Mouse (Mus musculus) urinary bladder, postnatal 4 days (tissue): ENCODE measurements around the gene Gm17606.

Experiments
- DNase-seq, 2 experiments: peaks; one replicate each; pipeline ENCODE4 v3.0.0; 2021 to 2022; ENCODE audit warnings: low spot score in 2 of 2

Gene Gm17606

DNA sequence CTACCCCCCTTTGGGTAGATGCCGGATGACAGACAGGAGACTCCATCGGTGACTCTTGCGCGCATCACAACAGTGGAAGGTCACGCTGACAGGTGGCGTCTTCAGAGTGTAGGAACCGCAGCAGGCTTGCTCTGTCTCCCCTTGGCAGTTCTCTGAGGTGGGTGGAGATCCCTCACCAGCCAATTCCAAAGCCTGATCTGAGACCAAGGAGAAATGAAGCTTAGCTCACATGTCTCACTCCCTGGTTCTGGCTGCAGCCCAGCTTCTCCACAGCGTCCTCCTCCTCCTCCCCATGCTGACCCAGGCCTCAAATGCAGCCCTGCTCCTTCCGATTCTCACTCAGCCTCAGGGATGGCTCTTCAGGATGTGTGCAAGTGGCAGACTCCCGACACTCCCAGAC lies 15.8 kb upstream of the Gm17606 start:
- DNase-seq = no peak

DNA sequence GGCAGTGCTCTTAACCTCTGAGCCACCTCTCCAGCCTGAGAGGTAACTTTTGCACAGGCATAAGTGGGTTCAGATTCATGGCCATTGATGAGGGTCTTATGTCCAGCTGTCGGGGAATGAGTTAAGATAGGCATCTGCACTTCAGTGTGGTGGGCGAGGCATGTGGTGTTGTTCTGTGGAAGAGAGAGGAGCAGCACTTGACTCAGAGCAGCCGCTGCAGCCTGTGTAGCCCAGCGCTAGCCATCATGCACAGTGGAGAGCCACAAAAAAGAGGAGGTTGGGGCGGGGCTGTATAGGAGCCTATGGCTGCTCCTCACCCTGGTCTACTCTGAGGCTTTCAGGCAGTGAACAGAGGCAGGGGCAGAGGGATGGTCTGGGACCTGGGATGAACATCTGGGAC lies 12.6 kb upstream of the Gm17606 start:
- no peak for DNase-seq

DNA sequence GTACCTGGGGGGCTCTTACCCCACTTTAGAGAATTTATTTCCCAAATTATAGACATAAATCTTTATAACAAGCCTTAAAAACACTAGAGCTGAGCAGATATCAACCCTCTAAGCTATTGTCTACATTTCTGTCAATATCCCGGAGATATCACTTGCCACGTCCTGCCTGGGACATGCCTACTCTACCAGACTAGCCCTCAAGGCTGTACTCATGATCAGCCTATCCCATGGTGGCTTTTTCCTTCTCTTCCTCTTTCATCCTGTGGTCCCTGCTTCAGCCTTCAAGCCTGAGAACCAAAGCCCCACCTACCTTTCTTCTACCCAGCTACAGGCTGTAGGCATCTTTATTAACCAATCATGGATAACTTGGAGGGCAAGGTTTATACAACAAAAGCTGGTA lies 11.0 kb upstream of the Gm17606 start:
- no peak for DNase-seq

DNA sequence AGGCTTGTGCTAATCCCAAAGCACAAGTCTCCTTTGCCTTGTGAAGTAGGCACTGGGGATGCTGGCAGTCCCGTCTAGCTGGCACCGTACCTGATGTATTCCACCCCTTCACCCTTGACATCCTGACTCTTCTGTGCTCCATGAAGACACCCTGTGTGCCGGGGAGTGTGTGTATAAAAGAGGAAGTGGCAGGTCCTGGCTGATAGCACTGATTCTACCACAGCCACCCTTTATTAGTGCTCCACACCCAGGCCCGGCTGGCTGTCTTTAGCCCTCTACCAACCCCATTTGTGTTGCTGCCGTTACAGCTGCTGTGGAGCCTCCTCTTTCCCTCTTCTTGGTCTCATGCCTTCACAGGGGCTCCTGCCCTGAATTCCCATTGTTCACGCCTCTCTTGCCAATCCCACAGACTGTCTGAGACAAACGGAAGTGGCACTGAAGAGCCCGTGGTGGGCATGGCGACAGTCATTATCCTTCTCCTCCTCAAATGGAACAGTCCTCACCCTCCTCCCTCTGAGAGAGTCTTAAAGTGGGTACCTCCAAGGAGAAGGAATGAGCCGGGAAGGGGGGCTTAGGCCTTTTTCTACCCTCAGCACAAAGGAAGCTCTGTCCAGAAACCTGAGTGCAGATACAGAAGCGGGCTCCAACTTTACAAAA lies 10.0 kb upstream of the Gm17606 start:
- DNase-seq = no peak

DNA sequence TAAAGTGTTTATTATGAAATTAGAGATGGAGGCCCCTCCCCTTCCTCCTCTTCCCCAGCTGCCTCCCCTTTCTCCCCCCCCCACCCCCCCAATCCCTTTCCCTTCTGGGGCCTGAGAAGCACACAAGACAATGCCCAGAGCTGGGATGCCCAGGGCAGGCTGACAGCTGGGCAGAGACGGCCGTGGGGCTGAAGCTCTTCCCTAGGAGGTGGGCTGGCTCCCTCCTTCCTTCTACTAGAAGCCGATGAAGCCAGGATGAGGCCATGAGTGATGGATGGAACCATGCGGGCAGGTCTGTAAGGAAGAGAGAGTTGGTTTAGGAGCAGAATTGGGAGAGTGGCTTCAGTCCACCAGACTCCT lies 9.5 kb upstream of the Gm17606 start:
- no peak for DNase-seq

DNA sequence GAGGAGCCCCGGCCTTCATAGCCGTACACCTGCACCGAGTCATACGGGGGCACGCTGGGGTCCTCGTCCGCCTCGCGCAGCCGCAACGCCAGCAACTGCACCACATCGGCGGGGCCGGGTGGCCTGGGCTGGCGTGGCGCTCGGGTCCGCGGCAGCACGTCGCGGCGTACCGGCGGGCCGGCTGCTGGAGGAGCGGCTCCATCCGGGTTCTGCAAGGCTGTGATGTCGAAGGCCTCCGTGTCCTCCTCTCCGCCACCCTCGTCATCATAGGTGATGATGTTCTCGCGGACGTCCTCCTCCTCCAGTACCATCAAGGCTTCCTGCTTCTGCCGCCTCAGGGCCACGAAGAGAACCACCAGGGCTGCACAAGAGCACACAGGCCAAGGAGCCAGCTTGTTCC lies 8.5 kb upstream of the Gm17606 start:
- DNase-seq = no peak

DNA sequence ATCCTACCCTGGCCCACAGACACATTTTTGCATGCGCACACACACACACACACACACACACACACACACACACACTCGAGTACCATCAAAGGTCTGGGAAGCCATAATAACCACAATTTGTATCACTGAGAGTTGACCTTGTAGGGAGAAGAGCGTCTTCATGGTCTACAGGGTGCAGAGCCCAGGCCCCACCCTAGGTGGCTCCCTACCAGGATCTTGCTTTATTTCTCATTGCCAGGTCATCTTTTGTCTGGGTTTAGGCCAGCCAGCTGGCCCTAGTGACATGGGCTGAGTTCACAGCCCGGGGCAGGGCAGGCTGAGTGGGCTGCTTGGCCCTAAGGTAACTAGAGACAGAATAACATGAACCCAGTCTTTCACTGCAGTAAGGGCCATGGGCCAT lies 6.6 kb upstream of the Gm17606 start:
- DNase-seq = no peak

DNA sequence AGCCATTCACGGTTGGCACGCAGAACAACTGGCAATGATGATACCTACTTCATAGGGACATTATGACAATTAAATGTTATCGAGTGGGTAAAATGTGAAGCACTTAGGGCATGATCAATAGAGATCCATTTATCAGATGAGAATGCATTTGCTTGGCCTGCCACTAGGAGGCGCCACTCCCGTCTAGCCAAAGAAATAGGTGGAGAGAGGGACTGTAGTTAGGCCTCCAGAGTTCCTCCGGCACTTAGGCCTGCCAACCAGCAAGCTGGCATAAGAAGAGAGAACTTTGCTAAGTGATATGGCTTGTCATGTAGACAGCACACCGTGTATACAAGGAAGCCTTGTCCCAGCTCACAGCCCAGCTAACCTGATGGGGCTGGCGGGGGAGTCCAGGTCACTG lies 3.8 kb upstream of the Gm17606 start:
- DNase-seq = no peak

DNA sequence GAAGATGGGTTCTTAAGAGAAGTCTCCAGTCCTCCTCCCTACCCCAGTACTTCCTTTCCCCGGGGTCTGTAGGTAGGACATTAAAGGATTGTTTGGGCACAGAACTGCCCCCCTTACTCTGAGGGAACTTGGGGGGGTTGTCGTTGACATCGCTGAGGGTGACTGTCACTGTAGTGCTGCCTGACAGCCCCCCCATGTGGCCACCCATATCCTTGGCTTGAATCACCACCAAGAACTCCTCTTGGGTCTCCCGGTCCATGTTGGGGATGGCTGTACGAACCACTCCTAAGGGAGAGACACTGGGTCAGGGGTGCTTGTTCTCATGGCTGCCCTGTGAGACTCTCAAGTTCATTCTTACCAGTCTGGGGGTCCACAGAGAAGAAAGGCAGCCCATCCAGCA lies 2.5 kb upstream of the Gm17606 start:
- DNase-seq = no peak

DNA sequence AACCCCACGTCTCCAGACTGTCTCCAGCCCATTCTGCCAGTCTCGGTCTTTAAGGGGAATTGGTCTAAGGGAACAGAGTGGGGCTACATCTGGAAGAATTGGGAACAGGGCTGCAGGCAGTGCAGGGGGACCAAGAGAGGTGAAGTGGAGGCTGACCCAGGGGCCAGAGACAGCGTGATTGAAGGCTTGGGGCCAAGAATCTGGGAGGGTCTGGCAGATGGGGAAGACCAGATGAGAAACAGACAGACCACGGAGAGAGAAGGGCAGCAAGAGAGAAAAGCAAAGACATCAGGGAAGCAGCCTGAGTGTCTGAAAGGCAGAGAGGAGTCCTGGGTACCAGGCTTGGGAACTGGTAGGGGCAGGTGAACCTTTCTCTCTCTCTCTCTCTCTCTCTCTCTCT lies 631 bp upstream of the Gm17606 start:
- no peak for DNase-seq

DNA sequence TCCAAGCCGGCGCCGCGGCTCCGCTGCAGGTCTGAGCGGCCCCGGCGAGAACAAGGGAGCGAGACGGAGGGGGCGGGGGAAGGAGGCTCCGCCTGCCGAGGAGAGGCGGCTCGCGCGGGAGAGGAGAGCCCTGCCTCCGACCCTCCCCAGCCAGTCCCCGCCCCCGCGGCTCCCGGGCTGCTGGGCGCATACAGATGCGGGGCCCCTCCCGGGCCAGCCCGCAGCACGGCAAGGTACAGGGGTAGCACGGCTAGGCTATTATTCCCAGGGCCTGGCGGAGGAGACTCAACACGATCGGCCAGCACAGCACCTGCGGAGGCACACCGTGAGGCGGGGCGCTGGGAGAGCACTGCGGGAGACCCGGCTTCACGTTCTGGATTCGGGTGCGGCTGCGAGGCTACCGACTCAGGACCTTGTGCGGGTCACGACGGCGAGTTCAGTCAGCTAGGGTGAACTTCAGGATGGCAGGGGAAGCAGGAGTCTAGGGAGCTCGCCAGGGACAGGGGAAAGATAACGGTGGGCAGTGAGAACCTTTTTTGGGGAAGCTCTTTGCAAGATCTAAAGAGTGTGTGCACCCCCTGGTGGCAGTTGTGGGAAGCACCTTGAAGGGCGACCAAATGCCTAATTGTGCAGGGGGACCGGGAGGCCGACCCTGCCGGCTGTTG lies 685 bp downstream of the Gm17606 start, which contains the start of gene Cdh24:
Cdh24 (minus strand) TSS at position 60 of the 665 bp plus-strand sequence.
- peak; percentile 85 to 90 for DNase-seq

DNA sequence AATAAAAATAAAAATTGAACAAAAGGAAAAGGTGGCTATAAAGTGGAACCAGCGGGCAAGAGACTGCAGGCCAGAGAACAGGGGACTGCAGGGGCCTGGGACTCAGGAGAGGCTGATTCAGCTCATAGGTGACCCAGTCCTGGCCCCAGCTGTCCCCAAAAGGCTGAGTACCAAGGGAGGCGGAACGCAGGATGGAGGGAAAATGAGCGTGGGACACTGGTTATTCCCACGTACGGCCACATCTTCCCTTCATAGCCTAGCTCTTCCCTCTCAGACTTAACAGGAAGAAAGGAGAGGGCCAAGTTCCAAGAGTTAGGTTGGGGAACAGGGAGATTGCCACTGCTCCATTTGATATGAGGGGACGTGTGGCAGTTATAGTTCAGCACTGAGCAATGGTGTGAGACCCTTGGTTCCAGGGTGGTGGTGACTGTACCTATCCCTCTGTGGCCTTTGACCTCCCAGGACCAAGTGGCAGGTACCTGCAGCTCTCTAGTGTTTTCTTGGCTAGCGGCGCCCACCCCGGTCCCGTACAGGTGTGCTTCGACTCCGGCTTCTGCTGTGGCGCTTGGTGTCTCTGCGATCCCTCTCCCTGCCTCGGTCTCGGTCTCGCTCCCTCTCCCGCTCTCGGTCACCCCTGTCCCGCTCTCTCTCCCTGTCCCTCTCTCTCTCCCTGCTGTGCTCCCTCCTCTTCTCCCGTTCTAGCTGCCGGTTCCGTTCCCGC lies 1.6 kb downstream of the Gm17606 start:
- no peak for DNase-seq

DNA sequence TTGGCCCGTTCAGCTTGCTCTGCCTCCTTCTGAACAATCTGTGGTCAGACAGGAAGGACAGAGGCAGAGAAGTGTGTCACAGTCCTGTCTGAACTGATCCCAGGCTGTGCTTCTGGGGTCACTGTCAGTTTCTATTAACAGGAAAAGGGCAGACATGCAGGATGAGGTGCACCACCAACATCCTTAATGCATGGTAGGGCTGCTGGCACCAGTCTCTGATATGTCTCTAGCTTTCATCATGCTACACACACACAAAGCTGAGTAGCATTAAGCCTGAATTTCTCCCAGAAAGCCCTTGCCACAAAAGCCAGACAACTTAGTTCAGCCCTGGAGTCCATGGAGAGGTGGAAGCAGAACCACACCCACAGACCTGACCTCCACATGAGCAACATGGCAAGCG lies 2.3 kb downstream of the Gm17606 start:
- DNase-seq = no peak

DNA sequence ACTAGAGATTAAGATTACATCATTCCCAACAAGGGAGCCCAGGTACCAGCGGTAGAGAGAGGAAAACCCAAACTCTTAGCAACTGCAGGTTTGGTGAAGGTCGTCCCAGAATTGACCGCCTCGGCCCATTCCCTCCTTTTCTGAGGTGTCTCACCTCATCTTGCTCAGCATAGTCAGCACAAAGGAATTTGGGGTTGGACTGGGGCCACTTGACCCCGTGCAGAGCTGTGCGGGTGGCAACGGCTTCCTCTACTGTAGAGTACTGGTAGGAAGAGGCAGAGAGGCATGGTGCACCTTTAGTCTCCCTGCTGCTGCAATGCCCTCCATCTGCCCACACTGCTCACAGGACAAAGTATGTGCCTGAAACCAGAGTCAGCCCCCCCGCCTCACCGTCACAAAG lies 3.5 kb downstream of the Gm17606 start:
- DNase-seq = no peak

DNA sequence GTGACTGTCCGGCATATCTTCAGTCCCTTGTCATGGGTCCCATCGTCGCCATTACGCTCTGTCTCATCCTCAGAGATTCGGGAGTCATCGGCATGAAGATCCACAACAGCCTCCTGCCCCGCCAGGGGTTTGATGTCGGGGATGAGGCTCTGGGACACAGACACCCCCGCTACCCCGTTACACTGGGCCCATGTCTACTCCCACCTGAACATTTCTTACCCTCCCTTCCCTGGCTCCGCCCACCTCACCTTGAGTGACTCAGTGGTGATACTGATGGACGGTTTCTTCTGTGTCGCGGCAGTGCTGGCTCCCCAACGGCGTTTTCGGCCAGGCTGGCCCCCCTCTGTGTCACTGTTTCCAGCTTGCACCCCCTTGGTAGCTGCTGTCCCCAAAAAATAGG lies 5.7 kb downstream of the Gm17606 start:
- no peak for DNase-seq

DNA sequence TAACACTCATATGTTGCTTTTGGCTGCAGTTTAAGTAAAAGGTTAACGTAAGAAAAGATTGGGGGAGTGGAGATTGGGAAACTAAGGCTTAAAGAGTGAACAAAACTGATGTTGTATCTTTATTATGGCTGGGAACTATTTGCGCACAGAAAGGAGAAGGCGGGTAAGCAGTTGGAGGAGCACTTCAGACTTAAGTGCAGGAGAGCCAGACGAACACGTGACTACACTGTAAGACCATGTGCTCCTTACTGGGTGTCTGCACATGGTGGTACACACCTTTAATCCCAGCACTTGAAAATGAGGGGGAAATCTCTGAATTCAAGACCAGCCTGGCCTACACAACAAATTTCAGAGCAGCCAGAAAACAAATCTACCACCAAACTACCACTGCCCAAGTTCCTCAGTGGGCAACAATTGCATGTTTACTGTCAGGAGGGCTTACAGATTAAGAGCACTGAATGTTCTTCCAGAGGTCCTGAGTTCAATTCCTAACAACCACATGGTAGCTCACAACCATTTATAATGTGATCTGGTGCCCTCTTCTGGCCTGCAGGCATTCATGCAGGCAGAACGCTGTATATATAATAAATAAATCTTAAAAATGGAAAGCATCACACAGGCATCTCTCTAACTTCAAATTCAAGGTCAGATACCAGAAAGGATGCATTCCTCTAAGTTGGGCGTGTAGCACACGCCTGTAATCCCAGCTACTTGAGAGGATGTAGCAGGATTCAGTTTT lies 6.3 kb downstream of the Gm17606 start:
- no peak for DNase-seq

DNA sequence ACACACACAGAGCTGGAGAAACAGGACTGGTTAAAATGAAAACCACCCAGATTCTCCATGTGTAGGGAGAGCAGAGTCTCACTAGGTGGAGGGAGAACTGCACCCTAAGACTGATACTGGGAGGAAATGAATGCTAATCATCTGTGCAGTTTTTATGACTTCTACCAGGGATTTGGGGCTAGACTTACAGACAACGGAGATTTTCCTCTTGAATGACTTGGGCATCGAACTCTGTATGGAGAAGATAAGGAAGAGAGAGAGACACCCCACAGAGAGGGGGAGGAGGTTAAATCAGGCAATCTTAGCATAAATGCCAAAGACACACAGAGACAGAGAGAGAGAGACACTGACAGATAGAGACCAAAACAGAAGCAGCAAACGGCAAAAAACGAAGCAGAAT lies 7.1 kb downstream of the Gm17606 start:
- DNase-seq = no peak

DNA sequence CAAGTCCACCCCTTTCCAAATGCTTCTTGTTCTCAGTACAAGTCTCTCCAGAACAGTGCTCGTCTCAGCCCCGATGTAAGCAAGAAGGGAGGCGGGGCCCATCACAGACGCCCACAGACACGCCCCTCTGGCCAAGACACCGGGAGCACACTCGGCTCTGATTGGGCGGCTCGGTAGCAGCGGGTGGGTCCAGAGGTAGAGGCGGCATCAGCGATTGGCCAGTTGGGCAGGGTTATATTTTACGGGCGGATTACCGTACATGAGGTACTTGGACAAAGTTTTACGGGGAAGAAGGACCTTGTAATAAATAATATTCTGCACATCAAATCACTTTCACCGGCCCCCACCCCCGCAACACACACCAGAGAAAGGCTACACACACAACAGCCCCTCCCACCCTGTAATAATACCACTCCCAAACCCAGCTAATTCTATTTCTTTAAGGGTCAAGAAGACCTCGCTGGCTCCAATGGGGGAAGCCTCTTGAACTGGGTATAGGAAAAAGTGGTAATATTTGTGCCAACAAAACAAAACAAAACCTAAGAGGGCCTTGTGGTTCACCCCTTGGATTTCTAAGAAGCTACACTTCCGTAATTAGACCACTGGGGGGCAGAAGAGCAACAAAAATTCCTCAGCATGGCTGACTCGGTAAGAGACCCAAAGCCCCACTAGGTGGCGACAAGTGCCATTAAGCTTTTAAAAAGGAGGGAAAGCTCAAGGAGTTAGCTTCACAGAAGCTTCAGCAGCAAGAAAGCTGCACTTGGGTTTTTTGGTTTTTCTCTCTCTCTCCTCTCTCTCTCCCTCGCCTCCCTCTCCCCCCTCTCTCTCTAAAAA lies 10.1 kb downstream of the Gm17606 start:
- DNase-seq = peak; percentile 66 to 86

DNA sequence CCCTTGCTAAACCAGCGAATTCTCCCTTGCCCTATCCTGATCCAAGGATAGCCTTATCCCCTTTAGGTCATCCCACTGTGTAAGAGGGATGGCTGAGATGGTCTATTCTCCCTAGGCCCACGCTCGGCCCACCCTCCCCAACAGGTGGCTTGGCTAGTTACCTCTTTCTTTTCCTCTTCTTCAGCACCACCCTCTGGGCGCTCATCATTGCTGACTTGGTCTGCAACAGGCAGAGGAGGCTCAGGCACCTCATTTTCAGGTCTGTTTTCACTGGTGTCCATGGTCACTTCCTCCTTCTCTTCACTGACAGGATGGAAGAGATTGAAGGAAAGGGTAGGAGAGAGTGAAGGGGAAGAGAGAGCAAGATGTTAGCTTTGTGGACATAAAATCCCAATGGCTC lies 10.8 kb downstream of the Gm17606 start:
- DNase-seq = no peak

DNA sequence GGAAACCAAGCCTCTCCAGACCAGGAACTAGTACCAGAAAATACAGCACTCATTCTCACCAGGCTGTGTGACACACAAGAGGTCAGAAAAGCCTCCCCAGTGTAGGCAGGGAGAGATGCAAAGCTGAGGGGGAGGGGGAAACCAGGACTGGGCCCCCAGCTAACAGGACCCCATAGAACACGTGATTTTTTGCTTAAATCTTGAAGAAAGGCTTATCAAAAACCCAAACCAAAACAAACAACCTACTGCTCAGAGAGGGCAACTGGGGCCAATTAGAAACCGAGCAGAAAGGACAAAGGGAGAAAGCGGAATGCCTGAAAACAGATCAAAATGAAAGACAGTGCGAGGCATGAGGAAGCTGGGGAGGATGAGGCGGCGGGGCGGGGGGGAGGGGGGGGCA lies 12.0 kb downstream of the Gm17606 start:
- DNase-seq = no peak

DNA sequence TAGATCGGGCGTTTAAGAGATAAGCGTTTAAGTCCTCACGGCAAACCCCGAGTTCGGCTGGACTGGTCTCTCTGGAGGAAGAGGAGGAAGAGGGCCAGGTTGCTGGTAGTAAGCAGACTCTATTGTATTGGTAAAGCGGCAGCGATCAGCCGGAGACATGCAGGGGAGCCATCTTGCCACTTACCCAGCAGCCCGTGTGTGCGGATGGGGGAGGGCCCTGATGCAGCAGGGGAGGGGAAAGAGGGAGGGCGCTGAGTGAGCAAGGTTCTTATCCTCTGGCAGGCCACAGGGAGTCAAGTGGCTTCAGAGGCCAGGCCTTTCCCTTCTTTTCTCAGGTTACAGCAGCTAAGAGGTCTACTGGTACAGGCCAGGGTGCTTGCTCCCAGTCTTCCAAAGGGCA lies 12.7 kb downstream of the Gm17606 start:
- DNase-seq = peak; percentile 77 to 84

DNA sequence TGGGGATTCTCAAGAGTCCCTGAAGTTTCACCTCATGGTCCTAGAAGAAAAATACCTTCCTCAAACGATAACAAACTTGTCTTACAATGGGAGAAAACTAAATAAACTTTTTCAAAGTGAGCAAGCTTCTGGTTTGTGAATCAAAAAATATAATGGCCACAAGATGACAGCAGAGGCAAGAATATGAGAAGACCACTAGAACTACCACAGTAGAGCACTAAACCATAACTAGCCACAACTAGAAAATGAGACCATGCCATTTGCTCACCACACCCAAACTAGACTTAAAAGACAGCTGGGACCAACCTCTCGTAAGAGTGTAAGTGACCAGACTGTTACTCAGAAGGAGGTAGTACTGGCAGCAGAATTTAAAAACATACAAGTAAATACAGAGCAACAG lies 19.3 kb downstream of the Gm17606 start:
- no peak for DNase-seq
